Mouse (Mus musculus) MEL-GATA-1-ER (cell line): ENCODE data around the gene Gm20388.

Experiments used
- DNase-seq: peaks from one replicate; pipeline ENCODE4 v3.0.0-alpha.2; 2012; ENCODE audit warnings: low read depth; ENCODE audit errors: extremely low read depth

Gm20388 gene

DNA sequence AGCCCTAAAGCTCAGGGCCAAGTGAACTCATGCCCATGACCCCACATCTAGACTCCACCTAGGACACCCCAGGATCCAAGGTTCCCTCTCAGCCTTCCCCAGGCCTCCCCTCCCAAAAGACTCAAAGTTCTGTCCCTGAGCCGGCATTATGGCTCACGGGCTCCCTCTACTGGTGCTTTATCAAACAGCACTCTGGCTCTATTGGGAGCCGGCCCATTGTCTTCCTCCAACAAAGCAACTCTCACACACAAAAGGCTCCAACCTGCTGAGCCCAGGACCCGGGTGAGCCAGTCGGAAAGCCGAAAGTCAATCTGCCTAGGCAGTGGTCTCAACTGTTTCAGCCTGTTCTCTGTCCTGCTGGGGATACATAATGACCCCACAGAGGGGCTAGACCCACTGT lies 707.5 kb downstream of the Gm20388 start:
- no peak for DNase-seq

GRCm38 (mm10) chr8:120619235-120620180 lies 708.9 kb downstream of the Gm20388 start:
- DNase-seq = no peak

DNA sequence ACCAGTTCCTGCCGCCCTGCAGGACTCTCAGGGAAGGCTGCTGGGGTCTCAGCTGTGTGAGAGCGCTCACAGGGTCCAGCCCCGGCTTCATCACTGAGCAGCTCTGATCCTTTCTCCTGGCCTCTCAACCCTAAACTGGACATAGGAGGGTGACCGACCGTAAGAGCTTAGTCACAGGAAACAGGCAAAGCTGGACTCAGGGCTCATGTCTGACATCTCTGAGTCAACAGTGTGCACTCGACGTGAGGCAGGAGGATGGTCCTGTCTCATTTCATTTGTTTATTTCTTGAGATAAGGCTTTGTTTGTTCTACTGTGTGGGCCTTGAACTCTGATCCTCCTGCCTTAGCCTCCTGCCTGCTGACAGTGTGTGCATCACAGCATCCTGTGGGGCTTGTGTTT lies 709.8 kb downstream of the Gm20388 start:
- DNase-seq = no peak

GRCm38 (mm10) chr8:120622161-120622560 lies 711.5 kb downstream of the Gm20388 start:
- DNase-seq = no peak

- no peak for DNase-seq
Observed at GRCm38 (mm10) chr8:120623608-120624007, 713.0 kb downstream of the Gm20388 start.

GRCm38 (mm10) chr8:120626461-120626860 lies 715.8 kb downstream of the Gm20388 start:
- DNase-seq = no peak

DNA sequence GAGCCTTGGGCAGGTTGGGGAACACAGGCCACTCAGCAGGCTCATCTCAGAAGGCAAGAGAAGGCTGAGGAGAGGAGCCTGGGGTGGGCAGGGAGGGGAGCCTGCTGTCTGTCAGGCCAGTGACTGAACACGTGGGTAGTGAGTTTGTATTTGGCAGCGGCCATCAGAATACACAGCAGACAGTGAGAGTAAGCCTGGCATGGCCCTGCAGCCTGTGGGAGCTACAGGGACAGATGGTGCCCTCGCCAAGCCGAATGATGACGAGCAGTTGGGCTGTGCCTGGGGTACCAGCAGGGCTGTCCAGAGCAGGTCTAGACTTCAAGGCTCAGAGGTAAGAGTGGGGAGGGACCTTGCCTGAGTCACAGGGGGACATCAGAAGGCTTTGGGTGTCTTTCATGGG lies 716.7 kb downstream of the Gm20388 start:
- DNase-seq = no peak

GRCm38 (mm10) chr8:120630031-120630430 lies 719.4 kb downstream of the Gm20388 start:
- no peak for DNase-seq

GRCm38 (mm10) chr8:120630848-120631247 lies 720.2 kb downstream of the Gm20388 start:
- no peak for DNase-seq

- no peak for DNase-seq
Observed at GRCm38 (mm10) chr8:120631441-120632375, 721.1 kb downstream of the Gm20388 start.

- no peak for DNase-seq
Observed at GRCm38 (mm10) chr8:120632969-120633664, 722.5 kb downstream of the Gm20388 start.

GRCm38 (mm10) chr8:120633665-120634271 lies 723.1 kb downstream of the Gm20388 start:
- no peak for DNase-seq

DNA sequence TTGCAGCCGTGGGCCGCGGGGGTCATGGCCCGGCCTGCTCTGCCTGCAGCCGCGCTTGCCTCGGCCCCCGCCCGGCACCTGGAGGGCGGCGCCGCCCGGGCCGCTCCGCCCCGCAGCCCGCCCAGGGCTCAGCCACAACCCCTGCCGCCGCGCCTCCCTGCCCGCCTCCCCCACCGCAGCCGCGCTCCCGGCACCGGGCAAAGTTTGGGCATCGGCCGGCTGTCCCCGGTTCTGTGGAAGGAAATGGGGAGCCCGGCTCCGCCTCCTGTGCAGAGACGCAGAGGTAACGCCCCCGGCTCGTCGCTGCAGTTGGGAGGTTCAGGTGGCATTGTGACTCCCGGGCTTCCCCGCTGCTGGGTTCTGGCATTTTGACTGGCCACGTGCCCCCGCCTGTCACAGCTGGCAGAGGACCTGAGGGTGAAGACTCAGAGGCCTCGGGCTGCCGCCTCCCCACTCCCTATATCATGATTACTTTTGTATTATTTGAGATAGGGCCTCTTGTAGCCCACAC lies 723.7 kb downstream of the Gm20388 start:
- DNase-seq = peak; percentile 14

DNA sequence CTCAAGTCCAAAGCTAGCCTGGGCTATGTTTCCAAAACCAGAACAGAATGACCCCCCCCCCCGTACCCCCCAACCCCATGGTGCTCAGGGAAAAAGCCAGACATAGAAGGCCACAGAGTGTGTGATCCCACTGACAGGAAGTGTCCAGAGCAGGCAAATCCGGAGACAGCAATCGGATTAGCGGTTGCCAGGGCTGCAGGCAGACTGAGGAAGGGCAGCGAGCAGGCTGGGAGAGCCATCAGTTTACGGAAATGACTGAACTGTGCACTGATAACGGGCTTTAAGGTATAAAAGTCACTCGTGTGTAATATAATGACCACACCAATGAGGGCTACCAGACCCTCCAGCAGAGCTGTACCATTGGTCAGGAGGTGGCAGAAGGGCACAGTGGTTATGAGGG lies 730.6 kb downstream of the Gm20388 start:
- no peak for DNase-seq

- DNase-seq = no peak
Observed at GRCm38 (mm10) chr8:120642031-120642662, 731.5 kb downstream of the Gm20388 start.

DNA sequence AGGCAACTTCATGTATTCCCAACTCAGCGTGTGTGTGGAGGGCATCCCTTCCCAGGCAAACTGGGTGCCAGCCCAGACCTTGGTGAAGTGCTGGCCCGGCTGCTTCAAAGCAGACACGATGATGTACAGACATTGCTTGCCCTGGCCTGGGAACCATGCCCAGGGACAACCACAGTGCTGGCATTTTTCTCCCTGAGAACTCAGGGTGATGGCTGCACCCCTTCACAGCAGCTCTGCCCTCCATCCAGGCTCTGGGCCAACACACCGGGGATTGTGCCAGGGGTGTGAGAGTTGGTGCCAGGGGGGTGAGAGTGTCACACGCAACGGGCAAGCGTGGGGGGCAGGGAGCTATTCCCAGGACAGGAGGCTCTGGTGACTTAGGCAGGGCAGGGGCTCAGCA lies 734.0 kb downstream of the Gm20388 start:
- no peak for DNase-seq

DNA sequence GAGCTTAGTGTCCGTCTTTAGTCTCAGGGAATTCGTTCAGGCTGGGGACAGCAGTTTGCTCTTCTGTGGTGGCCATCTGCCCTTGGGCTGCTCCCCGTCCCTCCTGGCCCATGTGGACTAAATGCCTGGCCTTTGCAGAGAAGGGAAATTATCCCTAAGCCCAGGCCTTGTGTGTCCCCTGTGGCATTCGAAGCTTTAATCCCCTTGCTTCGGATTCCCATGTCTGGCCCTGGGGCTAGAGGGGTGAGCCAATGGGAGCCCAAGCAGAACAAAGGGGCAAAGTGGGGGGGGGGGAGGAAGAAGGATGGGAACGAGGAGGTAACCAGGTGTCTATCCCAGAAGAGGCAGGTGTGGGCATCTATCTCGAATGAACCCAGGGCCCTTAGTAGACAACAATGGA lies 736.9 kb downstream of the Gm20388 start, which contains the start of gene 1190005I06Rik:
TSS of gene 1190005I06Rik (minus strand) at position 101 of the 400 bp plus-strand sequence.
- no peak for DNase-seq

DNA sequence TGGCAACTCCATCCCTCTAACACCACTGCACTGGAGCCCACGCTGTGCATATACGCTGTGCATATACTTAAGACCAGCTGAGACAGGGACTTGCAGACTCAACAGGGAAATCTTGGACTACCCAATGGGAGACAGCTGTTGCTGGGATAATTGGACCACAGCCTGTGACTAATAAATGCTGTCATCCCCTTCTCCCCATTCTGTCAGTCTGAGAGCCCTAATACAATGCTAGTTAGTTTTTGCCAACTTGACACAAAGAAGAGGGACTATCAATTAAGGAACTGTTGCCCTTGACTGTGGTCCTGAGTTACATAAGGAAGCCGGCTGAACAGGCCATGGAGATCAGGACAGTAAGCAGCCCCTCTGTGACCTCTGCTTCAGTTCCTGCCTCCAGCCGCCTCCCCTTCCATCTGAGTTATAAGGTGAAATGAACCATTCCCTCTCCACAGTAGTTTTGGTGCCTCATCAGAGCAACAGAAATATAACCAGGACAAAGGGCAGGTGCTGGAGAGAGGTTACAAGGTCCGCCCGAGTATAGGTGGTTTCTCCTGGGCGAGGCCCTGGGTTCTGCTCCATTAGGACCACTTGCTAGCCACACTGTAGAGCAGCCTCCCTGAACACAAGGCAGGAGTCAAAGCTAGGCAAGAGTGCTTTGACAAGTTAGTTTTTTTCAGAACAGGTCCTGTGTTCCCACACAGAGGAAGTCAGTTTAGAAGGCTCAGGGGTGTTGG lies 745.8 kb downstream of the Gm20388 start:
- no peak for DNase-seq

DNA sequence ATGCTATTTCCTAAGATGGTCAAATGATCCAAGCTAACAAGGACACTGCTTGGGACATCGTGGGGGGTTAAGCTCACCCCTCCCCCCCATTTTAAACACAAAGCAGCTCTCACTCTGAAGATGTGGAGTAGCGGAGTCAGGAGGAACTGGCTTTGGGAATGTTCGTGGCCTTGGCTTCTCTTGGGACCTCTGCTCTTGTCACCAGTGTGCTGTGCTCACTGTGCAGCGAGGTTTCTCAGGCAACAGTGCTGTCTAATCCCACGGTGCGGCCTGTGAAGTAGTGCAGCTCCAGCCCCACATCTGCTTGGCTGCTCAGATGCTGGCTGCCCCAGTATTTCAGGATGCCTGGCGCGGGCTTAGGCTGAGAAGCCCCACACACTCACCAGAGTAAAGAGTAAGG lies 746.8 kb downstream of the Gm20388 start:
- no peak for DNase-seq
